Mouse (Mus musculus): ENCODE data around the gene Far1. TPM values are rescaled to one million over a fixed set of nuclear protein-coding genes. Genes with fewer than 3 reads are reported as not detected.

Gene Far1
- 77.9 and 88.9 TPM in 2 replicates for polyA plus RNA-seq (2016; fragmentation: Nextera tagmentation; extraction: Ambion mirVana)

DNA sequence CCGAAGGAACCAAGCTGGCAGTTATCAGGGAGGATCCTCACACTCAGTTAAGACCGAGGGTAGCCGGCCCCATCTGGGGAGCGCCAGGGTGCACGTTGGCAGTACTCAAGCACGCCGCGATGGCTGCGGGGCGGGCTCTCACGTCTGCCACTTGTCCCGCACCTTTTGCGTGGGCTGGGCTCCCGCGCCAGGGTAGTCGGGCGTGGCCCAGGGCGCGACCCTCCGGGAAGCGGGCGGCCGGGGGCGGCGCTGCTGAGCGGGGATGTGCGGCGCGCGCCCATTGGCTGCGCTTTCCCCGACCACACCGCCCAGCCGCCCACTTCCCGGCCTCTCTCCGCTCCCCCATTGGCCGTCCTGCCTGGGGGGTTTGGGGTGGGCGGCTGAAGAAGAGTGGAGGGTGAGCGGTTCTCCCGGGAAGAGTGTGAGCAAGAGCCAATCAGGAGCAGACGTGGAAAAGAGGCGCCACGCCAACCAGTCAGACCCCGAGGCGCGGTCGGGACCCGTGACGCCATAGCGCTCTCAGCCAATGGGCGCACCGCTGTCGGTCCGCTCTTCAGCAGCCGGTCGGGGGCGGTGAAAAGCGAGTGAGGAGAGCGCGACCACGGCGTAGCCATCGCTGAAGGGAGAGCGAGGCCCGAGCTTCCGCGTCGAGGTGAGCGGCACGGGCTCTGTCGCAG is at the start of gene Far1:
TSS of gene Far1 (plus strand) at position 549 of the 677 bp plus-strand sequence.
- Histone ChIP-seq H3K27me3 (ENCODE audit: low read depth, poor library complexity, severe bottlenecking) (peaks cover 14% of the 10 kb centered on the region; the same call in 1 of the 2 replicates), H3K27ac (replicated peaks) (peak within 1 kb of the TSS; percentile 96), H3K4me3 (peak within 1 kb of the TSS; percentile 99), H3K4me1 (peaks cover 32% of the 10 kb centered on the region), H3K36me3 (no peaks in the 10 kb centered on the region), H3K9me3 (replicated peaks) (no peaks in the 10 kb centered on the region)
- under 1% methylated on average over 67 of the region's 71 CpGs for WGBS
- DNase-seq (ENCODE audit: low spot score), result peak; percentile 98

DNA sequence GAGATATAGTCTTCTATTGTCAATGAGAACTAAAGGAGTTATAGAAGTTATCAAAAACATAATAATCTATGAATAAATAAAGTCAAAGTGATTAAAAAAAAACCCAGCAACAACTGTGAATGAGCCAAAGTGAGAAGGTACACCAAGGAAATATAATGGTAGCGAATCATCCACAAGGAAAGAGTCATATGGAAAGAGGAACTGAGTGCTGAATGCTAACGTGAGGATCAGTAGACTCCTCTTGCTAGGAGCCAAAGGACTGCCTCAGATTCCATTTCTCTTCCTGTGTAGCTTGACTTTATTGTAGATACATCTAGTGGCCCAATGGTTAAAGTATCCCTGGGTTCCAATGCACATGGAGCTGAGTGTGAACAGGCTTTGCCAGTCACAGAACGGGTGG is 45.3 kb upstream of the Far1 start:
- Histone ChIP-seq H3K27me3 (ENCODE audit: low read depth, poor library complexity, severe bottlenecking) (no peaks in the 10 kb centered on the region), H3K9me3 (replicated peaks) (no peaks in the 10 kb centered on the region), H3K4me1 (no peaks in the 10 kb centered on the region), H3K4me3 (no peak overlapping the region), H3K36me3 (no peaks in the 10 kb centered on the region), H3K27ac (replicated peaks) (no peak overlapping the region)
- 91% methylated on average over 3 of the region's 3 CpGs for WGBS
- no peak for DNase-seq (ENCODE audit: low spot score)

DNA sequence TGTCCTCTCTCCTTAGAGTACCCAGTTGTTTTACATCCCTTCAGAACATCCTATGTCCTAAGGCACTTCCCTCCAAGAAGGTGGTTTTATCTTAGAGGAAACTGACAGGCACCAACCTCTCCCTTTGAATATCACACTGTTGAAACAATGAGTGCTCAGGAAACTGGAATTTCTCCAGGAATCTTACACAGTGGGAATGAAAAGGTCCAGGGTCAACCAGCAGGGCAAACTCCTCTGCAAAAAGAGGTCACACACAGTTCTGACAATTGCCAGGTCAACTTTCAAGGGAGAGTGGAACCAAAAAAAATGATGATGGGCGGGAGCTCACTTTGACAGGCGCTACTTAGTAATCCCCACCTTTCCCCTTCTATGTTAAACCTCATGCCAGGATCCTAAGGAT is 43.0 kb upstream of the Far1 start:
- Histone ChIP-seq H3K27me3 (ENCODE audit: low read depth, poor library complexity, severe bottlenecking) (no peaks in the 10 kb centered on the region), H3K27ac (replicated peaks) (no peak overlapping the region), H3K4me3 (no peak overlapping the region), H3K36me3 (no peaks in the 10 kb centered on the region), H3K4me1 (no peaks in the 10 kb centered on the region), H3K9me3 (replicated peaks) (no peaks in the 10 kb centered on the region)
- DNase-seq (ENCODE audit: low spot score), result no peak
- WGBS, result 85% methylated on average over 2 of the region's 2 CpGs

DNA sequence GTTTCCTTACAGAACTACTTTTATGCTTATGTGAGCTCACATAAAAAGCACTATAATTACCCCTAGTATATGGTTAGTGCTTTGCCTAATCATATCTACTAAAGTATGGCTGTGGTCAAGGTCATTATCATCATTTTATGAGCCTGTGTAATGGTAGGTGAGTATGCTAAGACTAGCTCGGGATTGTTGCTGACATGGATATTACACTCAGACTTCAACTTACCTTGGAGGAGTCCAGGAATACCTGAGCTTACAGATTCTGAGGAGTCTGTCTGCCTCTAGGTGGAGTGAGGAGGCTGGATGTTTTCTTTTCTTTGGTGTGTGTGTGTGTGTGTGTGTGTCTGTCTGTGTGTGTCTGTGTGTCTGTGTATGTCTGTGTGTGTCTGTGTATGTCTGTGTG is 42.0 kb upstream of the Far1 start:
- Histone ChIP-seq H3K4me3 (no peak overlapping the region), H3K9me3 (replicated peaks) (no peaks in the 10 kb centered on the region), H3K27ac (replicated peaks) (no peak overlapping the region), H3K36me3 (no peaks in the 10 kb centered on the region), H3K27me3 (ENCODE audit: low read depth, poor library complexity, severe bottlenecking) (no peaks in the 10 kb centered on the region), H3K4me1 (no peaks in the 10 kb centered on the region)
- no peak for DNase-seq (ENCODE audit: low spot score)
- 84% methylated on average over 1 of the region's 1 CpGs for WGBS

DNA sequence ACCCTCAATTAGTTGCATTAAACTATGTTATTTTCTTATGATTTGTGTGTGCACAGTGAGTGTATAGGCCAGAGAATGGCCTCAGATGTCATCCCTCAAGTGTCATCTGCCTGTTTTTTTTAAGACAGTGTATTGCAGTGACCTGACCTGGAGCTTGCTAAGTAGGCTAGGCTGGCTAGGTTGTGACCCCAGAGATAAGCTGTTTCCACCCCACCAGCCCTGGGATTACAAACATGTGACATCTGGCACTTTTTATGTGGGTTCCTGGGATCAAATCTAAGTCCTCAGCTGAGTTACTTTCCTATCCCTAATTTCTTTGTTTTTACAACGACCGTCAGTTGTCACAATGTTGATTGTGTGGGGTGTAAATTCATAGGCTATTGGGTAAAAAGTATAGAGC is 17.8 kb upstream of the Far1 start:
- Histone ChIP-seq H3K27ac (replicated peaks) (no peak overlapping the region), H3K36me3 (no peaks in the 10 kb centered on the region)
- 77% methylated on average over 2 of the region's 2 CpGs for WGBS

DNA sequence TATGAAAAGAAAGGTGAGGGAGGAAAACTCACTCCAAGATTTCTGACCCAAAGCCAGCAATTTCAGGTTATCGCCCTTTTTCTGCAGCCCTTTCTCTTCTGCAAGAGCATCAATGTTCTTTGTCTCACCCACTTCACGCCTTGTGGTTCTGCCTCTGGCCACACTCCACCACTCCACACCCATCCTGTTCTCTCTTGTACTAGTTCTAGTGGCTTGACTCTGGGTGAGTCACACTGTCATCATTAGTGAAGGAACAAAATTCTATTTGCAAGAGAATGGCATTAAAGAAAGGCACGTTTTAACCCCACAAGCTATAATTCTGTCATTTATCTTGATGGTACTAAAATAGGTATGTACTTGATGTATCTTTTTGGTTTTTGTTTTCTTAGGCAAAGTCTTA is 15.2 kb upstream of the Far1 start:
- no peaks in the 10 kb centered on the region for H3K4me1 ChIP-seq
- no peaks in the 10 kb centered on the region for H3K9me3 ChIP-seq (replicated peaks)
- H3K4me3 ChIP-seq, result no peak overlapping the region
- H3K27ac ChIP-seq (replicated peaks), result no peak overlapping the region
- DNase-seq (ENCODE audit: low spot score), result no peak
- 88% methylated on average over 3 of the region's 3 CpGs for WGBS
- H3K27me3 ChIP-seq (ENCODE audit: low read depth, poor library complexity, severe bottlenecking), result no peaks in the 10 kb centered on the region
- H3K36me3 ChIP-seq, result no peaks in the 10 kb centered on the region

More for the DNA sequence above, 17.8 kb upstream of the Far1 start:
- no peaks in the 10 kb centered on the region for H3K4me1 ChIP-seq
- no peak overlapping the region for H3K4me3 ChIP-seq
- no peaks in the 10 kb centered on the region for H3K27me3 ChIP-seq (ENCODE audit: low read depth, poor library complexity, severe bottlenecking)
- H3K9me3 ChIP-seq (replicated peaks), result no peaks in the 10 kb centered on the region
- DNase-seq (ENCODE audit: low spot score), result no peak

DNA sequence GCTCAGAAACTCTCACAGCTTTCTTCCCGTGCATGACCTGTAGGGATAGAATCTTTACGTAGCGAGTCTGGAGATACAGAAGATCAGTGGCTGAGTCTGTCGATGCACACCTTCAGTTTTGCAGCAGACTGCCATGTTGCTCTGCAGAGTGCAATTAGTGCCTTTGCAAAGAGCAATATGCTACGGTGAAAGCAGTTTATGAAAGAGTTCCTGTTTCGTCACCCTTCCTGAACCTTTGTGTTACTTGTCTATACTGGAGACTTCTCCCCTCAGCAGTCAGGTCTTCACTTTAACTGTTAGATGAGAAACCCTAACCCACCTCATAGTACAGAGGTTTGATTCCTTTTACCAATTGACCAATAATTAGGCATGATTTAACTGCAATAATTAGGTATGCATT is 13.8 kb upstream of the Far1 start:
- Histone ChIP-seq H3K9me3 (replicated peaks) (no peaks in the 10 kb centered on the region), H3K4me3 (no peak overlapping the region), H3K36me3 (no peaks in the 10 kb centered on the region), H3K27me3 (ENCODE audit: low read depth, poor library complexity, severe bottlenecking) (no peaks in the 10 kb centered on the region), H3K27ac (replicated peaks) (no peak overlapping the region), H3K4me1 (no peaks in the 10 kb centered on the region)
- DNase-seq (ENCODE audit: low spot score), result no peak
- 91% methylated on average over 6 of the region's 6 CpGs for WGBS

DNA sequence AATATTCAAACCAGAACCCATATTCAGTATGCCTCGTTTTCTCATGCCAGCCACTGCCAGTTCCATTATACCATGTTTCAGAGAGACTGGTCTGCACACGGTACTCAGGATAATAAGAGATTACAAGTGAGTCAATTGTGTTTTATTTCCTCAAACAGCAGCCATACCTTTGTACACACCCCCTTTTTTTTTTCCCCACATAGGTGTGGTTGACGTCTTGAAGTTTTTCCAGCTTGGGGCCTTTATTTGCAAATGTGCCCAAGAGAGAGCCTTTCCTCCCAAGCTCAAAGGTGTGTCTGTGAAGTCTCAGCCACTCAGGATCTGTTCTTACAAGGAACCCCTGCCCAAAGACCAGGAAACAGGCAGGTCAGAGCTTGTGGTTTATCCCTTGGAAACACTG is 11.2 kb upstream of the Far1 start:
- Histone ChIP-seq H3K4me1 (no peaks in the 10 kb centered on the region), H3K4me3 (no peak overlapping the region), H3K27me3 (ENCODE audit: low read depth, poor library complexity, severe bottlenecking) (no peaks in the 10 kb centered on the region), H3K27ac (replicated peaks) (no peak overlapping the region), H3K9me3 (replicated peaks) (no peaks in the 10 kb centered on the region), H3K36me3 (no peaks in the 10 kb centered on the region)
- 72% methylated on average over 3 of the region's 3 CpGs for WGBS
- DNase-seq (ENCODE audit: low spot score), result no peak

DNA sequence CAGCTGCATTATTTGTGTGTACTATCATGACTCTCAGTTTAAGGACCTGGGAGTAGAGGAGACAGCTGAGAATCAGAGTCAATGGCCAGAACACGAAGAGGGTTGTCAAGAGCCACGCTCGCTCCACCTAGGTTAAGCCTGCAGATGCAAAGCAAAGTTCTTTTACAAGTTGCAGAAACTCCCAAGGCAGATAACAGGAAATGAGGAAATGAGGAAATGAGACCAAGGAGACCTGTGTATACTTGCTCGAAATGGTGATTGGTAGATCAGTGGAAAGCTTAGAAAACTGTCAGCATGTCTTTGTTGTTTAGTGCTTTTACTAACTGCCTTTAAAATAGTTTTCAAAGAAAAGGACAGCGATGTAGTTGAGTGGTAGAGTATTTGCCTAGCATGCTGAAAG is 8.6 kb upstream of the Far1 start:
- Histone ChIP-seq H3K4me1 (no peaks in the 10 kb centered on the region), H3K4me3 (no peak overlapping the region), H3K27me3 (ENCODE audit: low read depth, poor library complexity, severe bottlenecking) (no peaks in the 10 kb centered on the region), H3K36me3 (no peaks in the 10 kb centered on the region), H3K9me3 (replicated peaks) (no peaks in the 10 kb centered on the region), H3K27ac (replicated peaks) (no peak overlapping the region)
- 86% methylated on average over 5 of the region's 5 CpGs for WGBS
- DNase-seq (ENCODE audit: low spot score), result no peak

DNA sequence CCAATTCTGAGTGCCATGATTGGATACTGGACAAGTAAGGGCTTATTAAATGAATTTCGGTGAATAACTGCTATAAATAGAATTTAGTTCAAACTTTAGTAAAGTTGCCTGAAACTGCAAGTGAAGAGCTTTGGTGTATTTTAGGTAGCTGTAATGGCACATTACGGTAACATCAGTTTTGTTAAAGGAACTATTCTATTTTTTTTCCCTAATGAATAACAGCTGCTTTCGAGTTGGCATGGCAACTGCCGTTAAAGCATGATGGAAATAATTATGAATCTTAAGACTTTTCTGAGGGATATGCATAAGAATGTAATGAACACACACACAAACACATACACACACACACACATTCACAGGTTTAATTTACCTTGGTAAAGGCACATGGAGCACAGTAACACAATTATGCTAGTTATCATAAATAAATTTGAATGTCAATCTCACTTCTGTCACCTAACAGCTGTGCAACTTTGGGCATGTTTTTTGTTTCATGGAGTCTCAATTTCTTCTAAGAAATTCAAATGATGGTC is 8.1 kb upstream of the Far1 start:
- Histone ChIP-seq H3K9me3 (replicated peaks) (no peaks in the 10 kb centered on the region), H3K27ac (replicated peaks) (no peak overlapping the region), H3K4me1 (no peaks in the 10 kb centered on the region), H3K4me3 (no peak overlapping the region), H3K27me3 (ENCODE audit: low read depth, poor library complexity, severe bottlenecking) (no peaks in the 10 kb centered on the region), H3K36me3 (no peaks in the 10 kb centered on the region)
- WGBS, result 88% methylated on average over 4 of the region's 4 CpGs
- no peak for DNase-seq (ENCODE audit: low spot score)

DNA sequence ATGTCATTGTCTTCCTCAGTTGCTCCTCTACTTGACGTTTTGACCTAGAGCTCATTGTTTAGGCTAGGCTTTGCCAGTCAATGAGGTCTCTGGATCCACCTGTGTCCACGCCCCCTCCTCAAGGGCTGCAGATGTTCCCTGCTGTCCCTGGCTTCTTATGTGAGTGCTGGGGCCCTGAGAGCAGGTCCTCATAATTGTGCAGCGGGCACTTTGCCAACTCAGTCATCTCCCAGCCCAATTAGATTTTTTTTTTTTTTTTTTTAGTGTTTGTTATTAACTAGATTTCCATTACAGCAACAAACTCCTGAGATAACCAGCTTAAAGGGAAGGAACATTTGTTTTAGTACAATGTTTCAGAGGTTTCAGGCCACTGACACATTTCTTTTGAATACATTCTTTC is 5.8 kb upstream of the Far1 start:
- Histone ChIP-seq H3K27me3 (ENCODE audit: low read depth, poor library complexity, severe bottlenecking) (peaks cover 14% of the 10 kb centered on the region; the same call in 1 of the 2 replicates), H3K4me1 (peaks cover 6% of the 10 kb centered on the region), H3K27ac (replicated peaks) (no peak overlapping the region), H3K4me3 (no peak overlapping the region), H3K36me3 (no peaks in the 10 kb centered on the region), H3K9me3 (replicated peaks) (no peaks in the 10 kb centered on the region)
- no peak for DNase-seq (ENCODE audit: low spot score)
- 62% methylated on average over 3 of the region's 3 CpGs for WGBS

DNA sequence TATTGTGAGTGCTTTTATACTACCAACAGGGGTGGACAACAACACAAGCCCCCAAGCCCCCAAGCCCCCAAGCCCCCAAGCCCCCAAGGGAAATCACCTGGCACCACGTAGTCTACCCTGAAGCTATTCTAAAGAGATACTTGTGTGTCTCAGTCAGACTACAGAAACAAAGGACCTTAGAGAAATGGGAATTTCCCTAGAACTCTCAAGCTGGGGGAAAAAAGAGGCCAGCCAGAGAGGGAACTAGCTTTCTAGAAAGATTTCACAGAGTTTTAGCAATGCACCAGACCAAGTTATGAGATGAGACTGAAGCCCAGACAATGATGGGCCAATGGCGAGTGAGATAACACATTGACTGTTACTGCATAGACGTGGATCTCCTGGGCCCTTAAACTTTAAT is 2.2 kb upstream of the Far1 start:
- H3K36me3 ChIP-seq, result no peaks in the 10 kb centered on the region
- no peak overlapping the region for H3K4me3 ChIP-seq
- no peaks in the 10 kb centered on the region for H3K9me3 ChIP-seq (replicated peaks)
- DNase-seq (ENCODE audit: low spot score), result no peak
- peaks cover 31% of the 10 kb centered on the region for H3K4me1 ChIP-seq
- no peak overlapping the region for H3K27ac ChIP-seq (replicated peaks)
- WGBS, result 82% methylated on average over 3 of the region's 3 CpGs
- H3K27me3 ChIP-seq (ENCODE audit: low read depth, poor library complexity, severe bottlenecking), result peaks cover 14% of the 10 kb centered on the region; the same call in 1 of the 2 replicates

DNA sequence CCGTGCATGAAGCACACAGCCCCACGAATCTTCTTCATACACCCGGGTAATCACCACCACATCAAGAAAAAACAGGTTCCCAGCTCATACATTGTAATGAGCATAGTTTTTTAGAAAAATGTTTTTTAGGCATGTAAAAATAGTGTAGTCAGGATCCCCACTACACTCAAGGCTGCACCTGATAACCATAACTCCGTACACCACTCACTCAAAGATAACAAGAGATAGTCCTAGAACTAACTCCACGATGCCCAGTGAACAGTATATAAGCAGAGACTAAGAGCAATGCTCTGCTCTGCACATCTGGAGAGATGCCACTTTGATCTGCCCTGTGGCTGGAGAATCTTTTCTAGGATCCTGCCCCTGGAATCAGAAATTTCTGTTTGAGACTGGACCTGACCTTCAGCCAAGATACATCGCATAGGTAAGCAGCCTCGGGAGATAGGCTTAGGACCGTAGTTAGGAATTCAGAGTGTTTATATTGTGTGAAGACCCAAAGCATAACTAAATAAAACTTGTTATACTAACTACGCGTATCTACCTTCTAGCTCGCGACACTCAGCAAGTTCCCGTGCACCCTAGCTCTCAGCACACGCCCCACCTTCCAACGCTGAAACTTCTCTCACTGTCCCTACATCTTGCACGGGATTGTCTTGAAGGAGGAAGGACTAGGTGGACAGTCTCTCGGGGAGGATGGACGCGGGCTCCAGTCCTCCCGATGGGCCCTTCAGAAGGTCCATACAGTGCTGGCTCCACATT is 928 bp upstream of the Far1 start:
- 18% methylated on average over 20 of the region's 20 CpGs for whole genome bisulfite sequencing
- no peaks in the 10 kb centered on the region for H3K9me3 ChIP-seq (replicated peaks)
- H3K36me3 ChIP-seq, result no peaks in the 10 kb centered on the region
- H3K27me3 ChIP-seq (ENCODE audit: low read depth, poor library complexity, severe bottlenecking), result peaks cover 14% of the 10 kb centered on the region; the same call in 1 of the 2 replicates
- peaks cover 32% of the 10 kb centered on the region for H3K4me1 ChIP-seq
- no peak for DNase-seq (ENCODE audit: low spot score)
- peak overlapping the region; percentile 99 for H3K4me3 ChIP-seq
- peak overlapping the region; percentile 96 for H3K27ac ChIP-seq (replicated peaks)

Data from midbrain, embryonic 10.5 days (tissue).